Mouse (Mus musculus): ENCODE measurements around the gene Mat2a.

- TF ChIP-seq CTCF (IDR thresholded peaks at IDR 0.05; ENCODE audit: borderline replicate concordance, insufficient read depth, low read depth, low read length) = no peak
- TF ChIP-seq POLR2A (IDR thresholded peaks at IDR 0.05; ENCODE audit: borderline replicate concordance, insufficient read depth, low read length) = 0 out of 2 replicates have a peak, but pooled peaks have one; percentile 40
Observed at GRCm38 (mm10) chr6:72438862-72439354, 450 bp downstream of the Mat2a start.
